Mouse (Mus musculus): ENCODE measurements at regions not wholly inside any gene's neighbourhood (a gene's known extent, or its start where the extent isn't known, plus 50 kb on each side); places are given as distances from the start of the nearest gene placed in this dataset.

DNA sequence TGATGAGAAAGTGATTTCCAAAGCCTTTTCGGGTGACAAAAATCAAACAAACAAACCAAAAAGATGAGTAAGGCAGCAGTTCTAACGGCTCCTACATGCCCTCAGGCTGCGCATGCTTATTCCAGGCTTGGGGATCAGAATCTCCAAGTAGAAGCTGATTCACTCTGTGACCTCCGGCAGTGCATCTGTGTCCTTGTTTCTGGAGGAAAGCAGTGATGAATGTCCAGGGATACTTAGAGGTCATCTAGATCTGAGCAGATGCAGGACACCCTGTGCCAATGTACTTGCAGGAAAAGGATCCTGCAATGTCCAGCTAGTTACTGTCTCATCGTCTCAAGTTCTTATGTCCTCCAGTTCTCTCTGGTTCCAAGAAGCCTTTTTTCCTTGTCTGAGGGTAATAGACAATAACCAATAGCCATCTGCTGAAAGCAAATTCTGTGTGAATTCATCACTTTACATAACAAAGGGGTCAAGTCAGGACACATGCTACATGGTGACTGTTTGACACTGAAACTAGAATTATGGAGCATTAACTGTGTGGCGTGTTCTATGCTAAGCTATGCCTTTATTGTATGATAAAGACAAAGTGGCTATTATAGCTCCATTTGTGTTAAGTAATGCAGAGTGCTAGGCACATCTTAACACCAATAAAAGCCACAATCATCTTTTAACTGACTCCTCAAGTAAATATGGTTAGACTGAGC lies 143.6 kb upstream of the Gm9747 start:
- no peak for TF ChIP-seq CTCF (IDR thresholded peaks at IDR 0.05; ENCODE audit: borderline replicate concordance, insufficient read depth, low read depth, low read length)
- TF ChIP-seq POLR2A (IDR thresholded peaks at IDR 0.05; ENCODE audit: borderline replicate concordance, insufficient read depth, low read length), result no peak
